In the genomic region with DNA sequence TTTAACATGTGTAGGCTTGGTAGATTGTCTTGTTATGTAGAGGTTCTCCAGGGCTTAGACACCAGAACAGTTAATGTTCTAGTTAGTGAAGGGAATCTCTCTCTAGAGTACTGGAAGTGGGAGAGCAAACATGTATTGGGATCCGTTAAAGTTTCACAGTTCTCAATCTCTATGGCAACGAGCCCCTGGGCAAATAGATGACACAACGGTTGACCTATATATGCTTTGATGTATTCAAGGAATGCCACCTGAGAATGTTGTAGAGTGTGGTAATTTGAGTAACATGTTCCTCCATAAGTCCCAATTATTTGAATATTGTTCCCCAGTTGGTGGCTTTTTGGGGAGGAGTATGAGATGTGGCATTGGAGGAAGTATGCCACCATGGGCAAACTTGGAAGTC, we compare ENCODE assay signal across 27 mouse cellular contexts.
DNase-seq lines count a peak whose midpoint lies in the region; ATAC-seq lines count a peak whose summit lies in the region.
"Had no signal": no experiment of that assay in that cellular context is flagged by ENCODE, and none has a peak within 500 bp of the region (broad histone marks: within the 10 kb centered on the region; RNA-seq: fewer than 3 reads in every experiment).

No protein-coding gene starts in this region.

- peak; percentile 25 for DNase-seq in embryonic facial prominence, embryonic 11.5 days (ENCODE audit: low spot score)
- no peak for DNase-seq in embryonic facial prominence, embryonic 10.5 days (ENCODE audit: low spot score)
- no peak for DNase-seq in lung, postnatal 25 days (ENCODE audit: low spot score)
- peak; percentile 26 for DNase-seq in retina, postnatal 1 day
- DNase-seq in retina, embryonic 14.5 days (ENCODE audit: low spot score), result no peak
- DNase-seq: adrenal gland, adult 8-10 months; adrenal gland, postnatal 14 days; B cell, adult 2 months; cerebellum, adult 11 months; cerebellum, adult 18-20 months; cerebellum, adult 8-10 months; cerebellum, adult 9-11 months; cerebellum, postnatal 14 days; cerebellum, postnatal 36 days had no signal

- no peaks in the 10 kb centered on the region for H3K4me1 ChIP-seq in embryonic facial prominence, embryonic 11.5 days (ENCODE audit: control insufficient read depth, insufficient read depth, low read length)
- no peaks in the 10 kb centered on the region for H3K4me1 ChIP-seq in embryonic facial prominence, embryonic 10.5 days
- H3K4me1 ChIP-seq in lung, embryonic 16.5 days (replicated peaks; ENCODE audit: control insufficient read depth, insufficient read depth, low read length), result no peaks in the 10 kb centered on the region
- H3K4me1 ChIP-seq: embryonic facial prominence, embryonic 13.5 days; embryonic facial prominence, embryonic 15.5 days; forebrain, embryonic 10.5 days; forebrain, embryonic 12.5 days had no signal

- 77% methylated on average over 3 of the region's 3 CpGs for WGBS in embryonic facial prominence, embryonic 11.5 days
- 71% methylated on average over 3 of the region's 3 CpGs for WGBS in embryonic facial prominence, embryonic 10.5 days
- 50% methylated on average over 3 of the region's 3 CpGs for WGBS in lung, embryonic 16.5 days

- H3K9me3 ChIP-seq in embryonic facial prominence, embryonic 11.5 days (replicated peaks; ENCODE audit: control insufficient read depth, low read length), result no peaks in the 10 kb centered on the region
- no peaks in the 10 kb centered on the region for H3K9me3 ChIP-seq in embryonic facial prominence, embryonic 10.5 days
- no peaks in the 10 kb centered on the region for H3K9me3 ChIP-seq in lung, embryonic 16.5 days (ENCODE audit: control insufficient read depth, low read length)
- H3K9me3 ChIP-seq: embryonic facial prominence, embryonic 13.5 days; embryonic facial prominence, embryonic 15.5 days; forebrain, embryonic 10.5 days; forebrain, embryonic 12.5 days had no signal

- no peak for ATAC-seq in embryonic facial prominence, embryonic 11.5 days (replicated peaks; ENCODE audit: insufficient number of reproducible peaks, low FRiP score, low TSS enrichment, low read depth)
- peak; percentile 67; the same call in 1 of the 2 replicates for ATAC-seq in lung, embryonic 16.5 days (ENCODE audit: low read depth)
- ATAC-seq: activated CD4-positive, CD25-positive, alpha-beta regulatory T cell, adult 4 months; CD4-positive, CD25-positive, alpha-beta regulatory T cell, adult 4 months; forebrain, embryonic 14.5 days; forebrain, embryonic 16.5 days; Patski had no signal

- H3K27me3 ChIP-seq in embryonic facial prominence, embryonic 11.5 days (ENCODE audit: control insufficient read depth, insufficient read depth, low read length), result no peaks in the 10 kb centered on the region
- peaks cover under 1% of the 10 kb centered on the region; the same call in 1 of the 2 replicates for H3K27me3 ChIP-seq in embryonic facial prominence, embryonic 10.5 days (replicated peaks; ENCODE audit: low read depth, poor library complexity, severe bottlenecking)
- H3K27me3 ChIP-seq in lung, embryonic 16.5 days (ENCODE audit: control insufficient read depth, insufficient read depth, low read depth, low read length), result no peaks in the 10 kb centered on the region
- H3K27me3 ChIP-seq: CH12.LX; embryonic facial prominence, embryonic 13.5 days; embryonic facial prominence, embryonic 15.5 days; forebrain, embryonic 12.5 days; Patski had no signal

- H3K36me3 ChIP-seq in embryonic facial prominence, embryonic 11.5 days (replicated peaks; ENCODE audit: control insufficient read depth, insufficient read depth, low read depth, low read length), result no peaks in the 10 kb centered on the region
- H3K36me3 ChIP-seq in embryonic facial prominence, embryonic 10.5 days (replicated peaks), result no peaks in the 10 kb centered on the region
- no peaks in the 10 kb centered on the region for H3K36me3 ChIP-seq in lung, embryonic 16.5 days (ENCODE audit: control insufficient read depth, insufficient read depth, low read length)
- H3K36me3 ChIP-seq: embryonic facial prominence, embryonic 13.5 days; embryonic facial prominence, embryonic 15.5 days; forebrain, embryonic 10.5 days; forebrain, embryonic 12.5 days; G1E had no signal

- H3K9ac ChIP-seq in embryonic facial prominence, embryonic 11.5 days (replicated peaks; ENCODE audit: low read length), result no peak overlapping the region
- no peak overlapping the region for H3K9ac ChIP-seq in lung, embryonic 16.5 days (ENCODE audit: low read length)
- H3K9ac ChIP-seq: embryonic facial prominence, embryonic 13.5 days; embryonic facial prominence, embryonic 15.5 days; forebrain, embryonic 12.5 days had no signal

- H3K27ac ChIP-seq in embryonic facial prominence, embryonic 11.5 days (replicated peaks; ENCODE audit: low read depth, low read length), result no peak overlapping the region
- H3K27ac ChIP-seq in embryonic facial prominence, embryonic 10.5 days (replicated peaks), result no peak overlapping the region
- no peak overlapping the region for H3K27ac ChIP-seq in lung, embryonic 16.5 days (ENCODE audit: low read length)
- H3K27ac ChIP-seq: embryonic facial prominence, embryonic 13.5 days; embryonic facial prominence, embryonic 15.5 days; forebrain, embryonic 10.5 days; forebrain, embryonic 12.5 days had no signal

- H3K4me2 ChIP-seq in embryonic facial prominence, embryonic 11.5 days (ENCODE audit: low read depth, low read length), result no peak overlapping the region
- no peak overlapping the region for H3K4me2 ChIP-seq in lung, embryonic 16.5 days (ENCODE audit: low read depth, low read length)
- H3K4me2 ChIP-seq: embryonic facial prominence, embryonic 13.5 days; embryonic facial prominence, embryonic 15.5 days; forebrain, embryonic 12.5 days had no signal

- H3K4me3 ChIP-seq in embryonic facial prominence, embryonic 11.5 days (ENCODE audit: low read depth, low read length), result no peak overlapping the region
- no peak overlapping the region for H3K4me3 ChIP-seq in embryonic facial prominence, embryonic 10.5 days
- no peak overlapping the region for H3K4me3 ChIP-seq in lung, embryonic 16.5 days (ENCODE audit: low read length)
- H3K4me3 ChIP-seq: embryonic facial prominence, embryonic 13.5 days; embryonic facial prominence, embryonic 15.5 days; erythroblast, embryonic 14.5 days; forebrain, embryonic 10.5 days; forebrain, embryonic 12.5 days had no signal

Comparison
In these comparisons a context has a peak if more than half of its experiments do, and no peak if none do; other contexts are left out.
1. DNase-seq: peak in embryonic facial prominence, embryonic 11.5 days (single experiment) and retina, postnatal 1 day (single experiment); none in embryonic facial prominence, embryonic 10.5 days (single experiment), lung, postnatal 25 days (single experiment) and retina, embryonic 14.5 days (single experiment).